Mouse (Mus musculus): ENCODE measurements around the gene Gm884. TPM values are rescaled to one million over a fixed set of nuclear protein-coding genes. Genes with fewer than 3 reads are reported as not detected.
"Not testable (repeated sequence)": the region's sequence is repeated elsewhere in the genome, so short reads cannot be mapped to it uniquely, and the experiment has no call there.

Gene Gm884
- polyA plus RNA-seq, 1 experiment from 2014 or later: not detected

- Histone ChIP-seq H3K27ac (replicated peaks) (no peak overlapping the region), H3K9ac (no peak overlapping the region), H3K9me3 (no peaks in the 10 kb centered on the region), H3K4me2 (no peak overlapping the region), H3K4me1 (replicated peaks) (no peaks in the 10 kb centered on the region), H3K4me3 (no peak overlapping the region), H3K27me3 (no peaks in the 10 kb centered on the region), H3K36me3 (no peaks in the 10 kb centered on the region)
- no peak for ATAC-seq (ENCODE audit: low read depth)
- 97% methylated on average over 2 of the region's 2 CpGs for WGBS
Measured at GRCm38 (mm10) chr11:103610772-103611171, 10.2 kb downstream of the Gm884 start.

- Histone ChIP-seq H3K36me3 (no peaks in the 10 kb centered on the region), H3K27ac (replicated peaks) (no peak overlapping the region), H3K4me3 (no peak overlapping the region), H3K4me1 (replicated peaks) (no peaks in the 10 kb centered on the region), H3K4me2 (no peak overlapping the region), H3K27me3 (no peaks in the 10 kb centered on the region), H3K9me3 (no peaks in the 10 kb centered on the region), H3K9ac (no peak overlapping the region)
- 67% methylated on average over 5 of the region's 5 CpGs for WGBS
- ATAC-seq (ENCODE audit: low read depth): no peak
Measured at GRCm38 (mm10) chr11:103606611-103607010, 14.3 kb downstream of the Gm884 start.

GRCm38 (mm10) chr11:103578339-103578738 is 42.6 kb downstream of the Gm884 start:
- H3K27ac ChIP-seq (replicated peaks): no peak overlapping the region
- H3K36me3 ChIP-seq: no peaks in the 10 kb centered on the region
- no peaks in the 10 kb centered on the region for H3K4me1 ChIP-seq (replicated peaks)
- H3K27me3 ChIP-seq: no peaks in the 10 kb centered on the region
- 94% methylated on average over 11 of the region's 11 CpGs for WGBS
- ATAC-seq (ENCODE audit: low read depth): no peak
- no peak overlapping the region for H3K9ac ChIP-seq
- H3K9me3 ChIP-seq: peaks cover 24% of the 10 kb centered on the region
- H3K4me3 ChIP-seq: no peak overlapping the region
- no peak overlapping the region for H3K4me2 ChIP-seq

GRCm38 (mm10) chr11:103556021-103556420 is 64.9 kb downstream of the Gm884 start:
- no peak overlapping the region for H3K4me3 ChIP-seq
- no peak overlapping the region for H3K27ac ChIP-seq (replicated peaks)
- no peaks in the 10 kb centered on the region for H3K36me3 ChIP-seq
- no peak for ATAC-seq (ENCODE audit: low read depth)
- 87% methylated on average over 2 of the region's 2 CpGs for WGBS
- no peaks in the 10 kb centered on the region for H3K4me1 ChIP-seq (replicated peaks)
- no peak overlapping the region for H3K4me2 ChIP-seq
- H3K27me3 ChIP-seq: no peaks in the 10 kb centered on the region
- no peaks in the 10 kb centered on the region for H3K9me3 ChIP-seq
- H3K9ac ChIP-seq: no peak overlapping the region

GRCm38 (mm10) chr11:103534973-103535372 is 86.0 kb downstream of the Gm884 start:
- not testable (repeated sequence) for H3K36me3 ChIP-seq; H3K27me3 ChIP-seq; H3K4me1 ChIP-seq (replicated peaks); H3K9me3 ChIP-seq; H3K4me3 ChIP-seq; ATAC-seq (ENCODE audit: low read depth); H3K27ac ChIP-seq (replicated peaks); H3K4me2 ChIP-seq; H3K9ac ChIP-seq
- WGBS: 24% methylated on average over 1 of the region's 1 CpGs

- 84% methylated on average over 2 of the region's 2 CpGs for whole genome bisulfite sequencing
- Histone ChIP-seq H3K27ac (replicated peaks) (no peak overlapping the region), H3K9ac (no peak overlapping the region), H3K9me3 (peaks cover 4% of the 10 kb centered on the region; the same call in 1 of the 2 replicates), H3K27me3 (no peaks in the 10 kb centered on the region), H3K36me3 (no peaks in the 10 kb centered on the region), H3K4me2 (no peak overlapping the region), H3K4me3 (no peak overlapping the region), H3K4me1 (replicated peaks) (no peaks in the 10 kb centered on the region)
- no peak for ATAC-seq (ENCODE audit: low read depth)
Measured at GRCm38 (mm10) chr11:103512111-103512510, 108.8 kb downstream of the Gm884 start.

- Histone ChIP-seq H3K9me3 (no peaks in the 10 kb centered on the region), H3K27ac (replicated peaks) (no peak within 1 kb of the TSS), H3K9ac (no peak within 1 kb of the TSS), H3K4me3 (no peak within 1 kb of the TSS), H3K27me3 (no peaks in the 10 kb centered on the region), H3K4me2 (no peak within 1 kb of the TSS), H3K36me3 (no peaks in the 10 kb centered on the region), H3K4me1 (replicated peaks) (no peaks in the 10 kb centered on the region)
- WGBS: 91% methylated on average over 12 of the region's 12 CpGs
- ATAC-seq (ENCODE audit: low read depth): no peak
Measured at GRCm38 (mm10) chr11:103504497-103504896, 116.4 kb downstream of the Gm884 start, which contains the start of gene Lrrc37a. Lrrc37a (minus strand) TSS chr11:103504597.

Other genes starting within 250 kb of the Gm884 start
- 8.7 TPM in 2 replicates for gene Plekhm1, start 208.5 kb downstream of the Gm884 start, polyA plus RNA-seq (2015; fragmentation: Nextera tagmentation; extraction: Ambion mirVana)
- gene Lrrc37a, start 116.5 kb downstream of the Gm884 start, polyA plus RNA-seq (2015; fragmentation: Nextera tagmentation; extraction: Ambion mirVana): not detected in 2 replicates
- gene Lyzl6, start 17.8 kb upstream of the Gm884 start, polyA plus RNA-seq (2015; fragmentation: Nextera tagmentation; extraction: Ambion mirVana): not detected in 2 replicates
- gene Rprml, start 28.4 kb upstream of the Gm884 start, polyA plus RNA-seq (2015; fragmentation: Nextera tagmentation; extraction: Ambion mirVana): not detected in 2 replicates
- 80.6 and 82.1 TPM in 2 replicates for gene Gosr2, start 76.8 kb upstream of the Gm884 start, polyA plus RNA-seq (2015; fragmentation: Nextera tagmentation; extraction: Ambion mirVana)
- not detected in 2 replicates for gene Wnt9b, start 128.7 kb upstream of the Gm884 start, polyA plus RNA-seq (2015; fragmentation: Nextera tagmentation; extraction: Ambion mirVana)
- gene Wnt3, start 153.0 kb upstream of the Gm884 start, polyA plus RNA-seq (2015; fragmentation: Nextera tagmentation; extraction: Ambion mirVana): 8.1 and 9.2 TPM in 2 replicates